Mouse (Mus musculus): ENCODE measurements at regions not wholly inside any gene's neighbourhood (a gene's known extent, or its start where the extent isn't known, plus 50 kb on each side); places are given as distances from the start of the nearest gene placed in this dataset.

DNA sequence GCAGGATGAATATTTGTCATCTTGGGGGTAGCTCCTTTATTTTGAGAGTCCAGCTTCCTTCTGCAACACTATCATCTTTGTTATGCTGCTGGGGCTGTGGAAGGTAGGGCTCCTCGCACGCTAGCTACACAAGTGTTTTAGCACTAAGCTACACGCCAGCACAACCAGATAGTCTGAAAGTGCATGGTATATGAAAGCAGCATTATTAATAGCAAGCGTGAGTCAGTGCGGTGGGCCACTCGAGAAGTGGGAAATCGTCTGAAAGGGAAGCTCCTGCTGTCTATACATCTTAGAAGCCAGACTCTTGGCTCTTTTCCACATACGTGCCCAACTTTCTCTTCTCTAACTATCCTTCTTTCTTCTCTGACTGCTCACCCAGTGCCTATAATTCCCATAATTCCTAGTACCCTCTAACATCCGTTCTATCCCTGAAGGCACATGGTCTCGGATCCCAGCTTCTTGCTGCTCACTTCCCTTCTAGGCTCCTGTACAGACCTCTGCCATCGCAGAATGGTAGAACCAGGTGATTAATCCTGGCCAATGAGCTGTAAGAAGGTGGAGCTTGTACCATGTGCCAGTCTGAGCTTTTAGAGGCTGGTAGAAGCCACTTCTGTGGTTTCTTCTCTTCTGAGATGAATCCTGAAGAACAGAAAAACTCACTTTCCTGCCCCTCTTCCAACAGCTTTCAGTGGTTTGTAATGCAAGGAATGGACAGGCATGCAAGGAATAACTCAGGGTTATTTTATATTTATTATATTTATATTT, 55.5 kb downstream of the E030025P04Rik start:
- Histone ChIP-seq H3K9me3 (no peaks in the 10 kb centered on the region), H3K36me3 (replicated peaks) (no peaks in the 10 kb centered on the region), H3K4me1 (peaks cover 14% of the 10 kb centered on the region), H3K27me3 (replicated peaks; ENCODE audit: low read depth, poor library complexity, severe bottlenecking) (0 out of 2 replicates have a peak, but pooled peaks cover 3% of the 10 kb centered on the region), H3K4me3 (no peak overlapping the region), H3K27ac (replicated peaks) (no peak overlapping the region)
- DNase-seq (ENCODE audit: low spot score) = no peak
- WGBS = 88% methylated on average over 11 of the region's 11 CpGs

DNA sequence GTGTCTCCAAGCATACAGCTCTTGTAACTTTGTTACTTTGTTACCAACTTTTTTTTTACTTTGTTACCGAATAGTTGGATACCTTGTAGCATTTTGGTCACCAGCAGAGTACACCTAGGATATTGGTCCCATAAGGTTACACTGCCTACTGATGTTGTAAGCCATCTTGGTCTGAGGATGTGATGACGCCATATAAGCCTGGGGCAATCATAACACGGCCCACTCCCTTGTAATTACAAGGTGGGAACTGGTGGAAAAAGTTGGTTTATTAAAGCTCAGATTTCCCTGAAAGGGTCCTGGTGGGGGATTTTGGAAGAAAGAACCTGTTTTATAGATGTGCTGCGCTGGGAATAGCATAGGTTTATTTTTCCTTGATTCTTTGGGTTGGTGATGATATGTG, 62.2 kb downstream of the E030025P04Rik start:
- Histone ChIP-seq H3K4me3 (no peak overlapping the region), H3K27me3 (replicated peaks; ENCODE audit: low read depth, poor library complexity, severe bottlenecking) (no peaks in the 10 kb centered on the region), H3K36me3 (replicated peaks) (no peaks in the 10 kb centered on the region), H3K9me3 (no peaks in the 10 kb centered on the region), H3K27ac (replicated peaks) (no peak overlapping the region), H3K4me1 (peaks cover 16% of the 10 kb centered on the region)
- DNase-seq (ENCODE audit: low spot score) = no peak
- WGBS = 89% methylated on average over 4 of the region's 4 CpGs

DNA sequence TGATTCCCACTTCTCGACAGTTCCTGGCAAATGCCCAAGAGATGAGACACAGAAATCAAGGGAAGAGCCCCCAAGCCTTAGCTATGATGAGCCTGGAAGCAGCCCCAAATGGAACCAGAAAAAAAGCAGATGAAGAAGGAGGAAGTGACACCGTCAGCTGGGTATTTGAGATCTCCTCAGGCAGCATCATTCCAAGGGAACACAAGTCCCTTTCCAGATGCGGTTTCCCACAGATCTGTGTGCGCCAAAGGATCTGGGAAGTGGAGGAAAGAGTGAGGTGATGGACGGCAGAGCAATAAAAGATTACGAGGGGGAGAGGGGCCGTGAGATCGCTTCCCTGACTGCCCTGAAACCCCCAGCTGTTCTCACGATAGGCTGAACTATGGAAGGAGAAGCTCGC, 62.7 kb downstream of the E030025P04Rik start:
- no peaks in the 10 kb centered on the region for H3K9me3 ChIP-seq
- no peak overlapping the region for H3K4me3 ChIP-seq
- WGBS = 74% methylated on average over 10 of the region's 10 CpGs
- no peak overlapping the region for H3K27ac ChIP-seq (replicated peaks)
- DNase-seq (ENCODE audit: low spot score) = no peak
- no peaks in the 10 kb centered on the region for H3K36me3 ChIP-seq (replicated peaks)
- no peaks in the 10 kb centered on the region for H3K27me3 ChIP-seq (replicated peaks; ENCODE audit: low read depth, poor library complexity, severe bottlenecking)
- H3K4me1 ChIP-seq = peaks cover 19% of the 10 kb centered on the region

DNA sequence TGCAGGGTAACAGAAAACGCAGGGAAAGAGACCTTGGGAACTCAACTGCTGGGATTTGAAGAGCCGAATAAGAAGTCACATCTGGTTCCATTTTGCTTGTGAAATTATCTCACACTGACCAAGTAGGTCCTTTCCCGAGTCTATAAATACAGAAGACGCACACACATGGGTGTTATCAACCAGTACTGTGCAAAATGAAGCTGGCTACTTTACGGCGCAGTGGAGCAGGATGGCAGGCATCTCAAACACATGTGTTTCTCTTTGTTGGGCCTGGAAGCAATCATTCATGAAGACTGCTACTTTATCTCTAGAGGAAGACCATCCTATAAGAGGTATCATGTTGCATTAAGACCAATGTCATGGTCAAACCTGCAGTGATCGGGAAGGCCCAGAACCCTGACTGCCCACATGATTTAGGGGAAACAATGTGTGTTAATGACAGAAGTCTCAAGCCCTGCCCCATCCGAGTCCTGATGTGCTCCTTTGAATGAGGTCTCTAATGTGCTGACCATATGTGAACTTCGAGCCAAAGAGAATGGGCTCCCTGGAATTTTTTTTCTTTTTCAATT, 63.2 kb downstream of the E030025P04Rik start:
- no peaks in the 10 kb centered on the region for H3K9me3 ChIP-seq
- no peak overlapping the region for H3K4me3 ChIP-seq
- no peaks in the 10 kb centered on the region for H3K27me3 ChIP-seq (replicated peaks; ENCODE audit: low read depth, poor library complexity, severe bottlenecking)
- H3K4me1 ChIP-seq = peaks cover 19% of the 10 kb centered on the region
- peak; percentile 23 for DNase-seq (ENCODE audit: low spot score)
- H3K27ac ChIP-seq (replicated peaks) = no peak overlapping the region
- 63% methylated on average over 9 of the region's 9 CpGs for WGBS
- no peaks in the 10 kb centered on the region for H3K36me3 ChIP-seq (replicated peaks)

DNA sequence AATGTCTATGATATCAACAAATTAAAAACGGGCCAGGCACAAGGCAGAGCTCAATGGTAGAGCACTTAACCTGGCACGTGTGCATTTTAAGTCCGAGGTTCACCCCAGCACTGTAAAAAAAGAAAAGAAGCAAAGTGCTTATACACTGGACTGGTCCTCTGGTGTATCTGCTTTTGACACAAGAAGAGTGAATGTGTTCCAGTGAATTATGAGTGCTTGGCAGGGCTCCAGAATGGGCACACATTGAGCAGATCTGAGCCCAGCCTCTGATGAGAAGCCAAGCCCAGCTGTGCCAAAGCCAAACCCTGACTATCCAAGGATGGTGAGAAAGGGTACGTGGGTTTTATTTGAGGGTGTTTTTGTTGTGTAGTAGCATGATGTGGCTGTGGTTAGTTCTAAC, 64.7 kb downstream of the E030025P04Rik start:
- no peak overlapping the region for H3K27ac ChIP-seq (replicated peaks)
- no peaks in the 10 kb centered on the region for H3K9me3 ChIP-seq
- H3K36me3 ChIP-seq (replicated peaks) = no peaks in the 10 kb centered on the region
- H3K27me3 ChIP-seq (replicated peaks; ENCODE audit: low read depth, poor library complexity, severe bottlenecking) = no peaks in the 10 kb centered on the region
- no peak overlapping the region for H3K4me3 ChIP-seq
- H3K4me1 ChIP-seq = peaks cover 15% of the 10 kb centered on the region
- DNase-seq (ENCODE audit: low spot score) = no peak
- 88% methylated on average over 4 of the region's 4 CpGs for WGBS

DNA sequence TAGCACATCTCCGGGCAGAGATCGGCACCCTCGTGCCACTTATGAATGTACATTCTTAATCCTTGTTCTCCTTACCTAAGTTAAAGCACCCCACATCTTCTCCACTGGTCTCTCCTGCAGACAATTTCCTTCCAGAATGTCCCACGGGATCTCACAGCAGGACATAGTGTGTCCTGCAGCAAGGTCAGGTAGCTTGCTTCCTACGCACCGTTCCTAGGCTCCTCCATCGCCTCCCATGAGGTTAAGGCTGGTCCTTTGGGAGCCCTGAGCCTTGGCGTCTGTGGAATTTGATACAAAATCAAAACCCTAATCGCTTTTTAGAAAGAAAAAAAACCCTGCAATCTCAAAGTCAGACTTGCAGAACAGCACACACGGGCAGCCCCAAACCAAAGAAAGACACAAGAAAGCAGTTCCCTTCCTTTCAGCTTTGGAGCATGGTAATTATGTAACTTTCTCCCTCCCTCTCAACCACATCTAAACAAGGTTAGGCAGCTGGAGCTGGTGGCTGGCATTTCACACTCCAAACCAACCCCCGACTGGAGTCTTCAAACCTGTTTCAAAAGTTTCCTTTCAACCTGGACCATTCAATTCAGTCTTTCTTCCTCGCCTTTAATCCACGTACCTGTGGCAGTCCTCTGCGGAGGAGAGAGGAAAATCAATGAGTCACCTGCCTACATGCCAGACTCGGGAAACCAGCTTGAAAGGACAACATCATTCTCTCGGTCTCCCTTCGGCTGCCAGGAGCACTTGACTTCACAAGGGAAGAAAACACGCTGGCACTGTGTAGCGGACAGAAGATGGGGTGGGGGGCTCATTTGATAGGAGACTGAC, 67.4 kb downstream of the E030025P04Rik start:
- Histone ChIP-seq H3K27me3 (replicated peaks; ENCODE audit: low read depth, poor library complexity, severe bottlenecking) (no peaks in the 10 kb centered on the region), H3K4me1 (peaks cover 18% of the 10 kb centered on the region), H3K36me3 (replicated peaks) (no peaks in the 10 kb centered on the region), H3K4me3 (no peak overlapping the region), H3K27ac (replicated peaks) (no peak overlapping the region), H3K9me3 (no peaks in the 10 kb centered on the region)
- no peak for DNase-seq (ENCODE audit: low spot score)
- WGBS = 78% methylated on average over 19 of the region's 19 CpGs

DNA sequence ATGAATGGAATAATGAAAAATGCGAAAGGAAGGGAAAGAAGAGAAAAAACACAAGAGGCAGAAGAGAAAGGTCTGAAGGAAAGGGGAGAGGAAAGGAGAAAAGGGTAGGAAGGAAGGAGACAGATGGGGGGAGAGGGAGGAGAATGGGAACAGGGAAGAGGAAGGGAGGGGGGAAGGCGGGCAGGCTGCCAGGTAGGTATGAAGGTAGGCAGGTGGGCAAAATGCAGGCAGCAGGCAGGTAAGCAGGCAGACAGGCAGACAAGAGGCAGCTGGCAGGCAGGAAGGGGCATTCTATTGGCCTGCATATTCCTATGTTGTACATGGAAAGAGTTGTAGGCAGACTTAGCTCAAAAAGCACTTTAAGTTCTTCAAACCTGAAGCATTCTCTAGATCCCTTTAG, 72.8 kb downstream of the E030025P04Rik start:
- H3K27ac ChIP-seq (replicated peaks) = no peak overlapping the region
- no peaks in the 10 kb centered on the region for H3K9me3 ChIP-seq
- WGBS = 67% methylated on average over 2 of the region's 2 CpGs
- peaks cover 35% of the 10 kb centered on the region for H3K4me1 ChIP-seq
- DNase-seq (ENCODE audit: low spot score) = no peak
- H3K4me3 ChIP-seq = no peak overlapping the region
- no peaks in the 10 kb centered on the region for H3K36me3 ChIP-seq (replicated peaks)
- H3K27me3 ChIP-seq (replicated peaks; ENCODE audit: low read depth, poor library complexity, severe bottlenecking) = peaks cover 9% of the 10 kb centered on the region; the same call in 1 of the 2 replicates

DNA sequence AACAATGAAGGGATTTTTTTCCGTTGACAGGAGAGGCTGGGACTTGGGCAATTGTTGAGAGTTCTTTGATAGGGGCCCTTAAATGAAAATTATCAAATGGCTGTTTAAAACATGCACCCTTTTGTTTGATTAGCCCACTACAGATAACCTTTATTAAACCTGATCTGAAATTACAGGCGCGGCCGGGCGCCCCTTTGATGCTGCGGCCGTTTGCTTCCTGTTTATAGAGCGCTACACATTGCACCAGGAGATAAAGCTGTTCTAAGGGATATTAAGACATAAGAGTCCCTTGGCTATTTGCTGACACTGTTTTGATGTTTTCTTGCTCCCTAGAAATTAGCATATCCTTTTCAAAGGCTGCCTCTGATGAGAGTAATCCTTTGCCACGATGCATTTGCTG, 73.8 kb downstream of the E030025P04Rik start:
- 65% methylated on average over 9 of the region's 9 CpGs for WGBS
- H3K4me1 ChIP-seq = peaks cover 35% of the 10 kb centered on the region
- H3K9me3 ChIP-seq = no peaks in the 10 kb centered on the region
- no peak overlapping the region for H3K27ac ChIP-seq (replicated peaks)
- no peak for DNase-seq (ENCODE audit: low spot score)
- peaks cover 9% of the 10 kb centered on the region; the same call in 1 of the 2 replicates for H3K27me3 ChIP-seq (replicated peaks; ENCODE audit: low read depth, poor library complexity, severe bottlenecking)
- no peaks in the 10 kb centered on the region for H3K36me3 ChIP-seq (replicated peaks)
- H3K4me3 ChIP-seq = no peak overlapping the region

DNA sequence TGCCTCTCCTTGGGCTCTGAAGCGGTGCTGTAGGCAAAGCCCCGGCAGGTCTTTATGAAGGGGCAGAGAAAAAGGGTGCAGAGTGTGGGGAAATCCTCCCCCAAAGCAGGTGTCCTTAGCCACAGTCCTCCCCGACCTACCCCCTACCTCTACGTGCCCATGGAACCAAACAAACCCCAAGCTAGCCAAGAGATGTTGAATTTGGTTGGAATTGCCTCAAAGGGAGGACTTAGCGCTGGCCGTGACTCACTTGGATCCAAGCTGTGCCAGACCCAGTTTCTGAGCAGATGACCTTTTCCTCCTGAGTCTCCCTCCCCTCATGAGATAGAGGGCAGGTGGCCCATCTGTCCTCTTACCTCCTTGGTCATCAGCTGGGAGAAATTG, 74.9 kb downstream of the E030025P04Rik start:
- Histone ChIP-seq H3K36me3 (replicated peaks) (no peaks in the 10 kb centered on the region), H3K27ac (replicated peaks) (peak overlapping the region; percentile 21; the same call in 1 of the 2 replicates), H3K4me1 (peaks cover 35% of the 10 kb centered on the region), H3K4me3 (no peak overlapping the region), H3K27me3 (replicated peaks; ENCODE audit: low read depth, poor library complexity, severe bottlenecking) (peaks cover 9% of the 10 kb centered on the region; the same call in 1 of the 2 replicates), H3K9me3 (no peaks in the 10 kb centered on the region)
- DNase-seq (ENCODE audit: low spot score) = no peak
- 60% methylated on average over 6 of the region's 6 CpGs for WGBS

DNA sequence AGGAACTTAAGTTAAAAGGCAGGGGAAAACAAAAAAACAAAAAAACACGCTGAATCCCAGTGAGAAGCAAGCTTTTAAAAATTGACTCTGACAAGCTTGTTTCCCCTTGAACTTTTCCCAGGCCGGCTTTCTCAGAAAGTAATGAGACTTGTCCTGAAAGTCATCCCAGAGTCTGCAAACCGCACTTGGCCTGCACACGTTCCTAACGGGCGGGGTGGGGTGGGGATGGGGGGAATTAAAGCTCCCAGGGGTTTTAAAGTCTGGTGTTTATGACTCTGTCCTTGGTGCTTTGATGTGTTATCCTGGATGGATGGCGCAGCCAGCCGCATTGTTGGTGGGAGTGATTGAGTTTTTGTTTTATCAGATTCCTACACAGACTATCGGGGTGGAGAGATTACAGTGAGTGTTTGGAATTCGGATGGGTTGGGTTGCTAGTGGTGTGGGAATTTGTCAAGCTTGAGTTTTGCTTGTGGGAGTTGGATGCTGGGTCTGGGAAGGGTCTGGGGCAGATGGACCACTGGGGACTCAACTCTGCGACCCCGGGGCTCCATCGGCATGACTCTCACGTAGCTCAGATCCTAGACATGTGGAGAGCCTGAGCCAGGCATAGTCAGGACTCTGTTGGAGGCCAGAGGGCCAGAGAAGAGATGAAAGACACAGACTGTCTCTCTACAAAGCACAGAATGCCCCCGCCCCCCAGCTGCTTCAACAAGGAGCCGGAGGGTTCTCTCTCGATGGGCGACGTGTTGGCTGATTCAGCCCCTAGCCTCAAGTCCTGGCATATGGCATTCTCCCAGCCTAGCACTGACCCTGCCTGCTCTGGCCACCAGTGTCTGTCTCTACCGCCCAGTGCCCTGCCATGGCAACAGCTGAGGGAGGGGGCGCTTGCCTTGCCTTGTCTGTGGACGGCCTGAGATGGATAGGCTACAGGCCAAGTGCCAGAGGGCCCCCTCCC, 75.5 kb downstream of the E030025P04Rik start:
- Histone ChIP-seq H3K9me3 (no peaks in the 10 kb centered on the region), H3K4me1 (peaks cover 35% of the 10 kb centered on the region), H3K27me3 (replicated peaks; ENCODE audit: low read depth, poor library complexity, severe bottlenecking) (peaks cover 9% of the 10 kb centered on the region; the same call in 1 of the 2 replicates), H3K36me3 (replicated peaks) (no peaks in the 10 kb centered on the region), H3K27ac (replicated peaks) (peak overlapping the region; percentile 21; the same call in 1 of the 2 replicates), H3K4me3 (no peak overlapping the region)
- WGBS = 47% methylated on average over 22 of the region's 22 CpGs
- peak; percentile 15 for DNase-seq (ENCODE audit: low spot score)

DNA sequence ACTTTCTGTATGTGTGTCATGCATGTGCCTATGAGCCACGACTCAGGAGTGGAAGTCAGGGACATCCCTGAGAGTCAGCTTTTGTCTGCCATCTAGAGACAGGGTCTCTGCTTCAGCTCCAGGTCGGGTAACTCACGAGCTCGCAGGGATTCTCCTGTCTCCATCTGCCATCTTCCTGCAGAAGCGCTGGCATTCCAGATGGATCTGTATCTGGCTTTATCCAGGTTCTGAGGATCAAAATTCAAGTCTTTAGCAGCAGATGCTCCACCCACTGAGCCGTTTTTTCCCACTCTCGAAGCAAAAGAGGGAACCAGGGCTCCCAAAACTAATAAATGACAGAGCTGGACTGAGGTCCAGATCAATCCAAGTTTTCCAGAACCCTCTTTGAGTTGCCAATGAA, 76.4 kb downstream of the E030025P04Rik start:
- Histone ChIP-seq H3K36me3 (replicated peaks) (no peaks in the 10 kb centered on the region), H3K4me3 (no peak overlapping the region), H3K27ac (replicated peaks) (no peak overlapping the region), H3K9me3 (no peaks in the 10 kb centered on the region), H3K27me3 (replicated peaks; ENCODE audit: low read depth, poor library complexity, severe bottlenecking) (peaks cover 9% of the 10 kb centered on the region; the same call in 1 of the 2 replicates), H3K4me1 (peaks cover 35% of the 10 kb centered on the region)
- no peak for DNase-seq (ENCODE audit: low spot score)
- WGBS = 81% methylated on average over 7 of the region's 7 CpGs

DNA sequence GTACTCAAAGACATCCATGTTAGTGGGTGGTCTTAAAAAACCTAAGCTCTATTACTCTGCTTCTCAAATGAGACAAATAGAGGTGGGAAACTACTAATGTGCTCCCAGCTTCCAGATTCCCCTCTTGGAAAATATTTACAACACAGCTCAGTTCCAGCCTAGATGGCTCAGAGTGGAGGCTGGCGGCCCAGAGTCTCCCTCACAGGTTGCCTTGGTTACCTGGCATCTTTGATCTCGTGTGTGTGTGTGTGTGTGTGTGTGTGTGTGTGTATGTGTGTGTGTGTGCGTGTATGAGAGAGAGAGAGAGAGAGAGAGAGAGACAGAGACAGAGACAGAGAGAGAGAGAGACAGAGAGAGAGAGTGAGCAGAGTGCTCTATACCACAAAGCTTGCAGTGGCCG, 82.2 kb downstream of the E030025P04Rik start:
- H3K4me1 ChIP-seq = no peaks in the 10 kb centered on the region
- H3K27ac ChIP-seq (replicated peaks) = no peak overlapping the region
- H3K36me3 ChIP-seq (replicated peaks) = no peaks in the 10 kb centered on the region
- H3K9me3 ChIP-seq = no peaks in the 10 kb centered on the region
- H3K4me3 ChIP-seq = no peak overlapping the region
- DNase-seq (ENCODE audit: low spot score) = no peak
- no peaks in the 10 kb centered on the region for H3K27me3 ChIP-seq (replicated peaks; ENCODE audit: low read depth, poor library complexity, severe bottlenecking)
- 77% methylated on average over 4 of the region's 4 CpGs for WGBS

All from embryonic facial prominence, embryonic 10.5 days (tissue).